Mouse (Mus musculus) forebrain, embryonic 13.5 days (tissue): ENCODE measurements at regions not wholly inside any gene's neighbourhood (a gene's known extent, or its start where the extent isn't known, plus 50 kb on each side); places are given as distances from the start of the nearest gene placed in this dataset.

ENCODE experiments used
- ATAC-seq: fragments of 200-750 bp; cut with Nextera tagmentation; 2 replicates; pipeline ENCODE4 v1.8.0; 2017
- H3K27ac ChIP-seq: fragments of 300-500 bp; sonication (generic); 2 replicates; pipeline ENCODE4 v1.5.1; 2015; ENCODE audit warnings: inconsistent platforms, mild to moderate bottlenecking, moderate library complexity
- H3K27me3 ChIP-seq: fragments of 300-500 bp; sonication (generic); 2 replicates; pipeline ENCODE4 v1.6.1; 2015; ENCODE audit warnings: mild to moderate bottlenecking, inconsistent platforms
- H3K36me3 ChIP-seq: fragments of 300-500 bp; sonication (generic); 2 replicates; pipeline ENCODE4 v1.6.1; 2015; ENCODE audit warnings: mild to moderate bottlenecking, inconsistent platforms; ENCODE audit not compliant: poor library complexity, severe bottlenecking
- H3K4me1 ChIP-seq: fragments of 300-500 bp; sonication (generic); 2 replicates; pipeline ENCODE4 v1.6.1; 2015; ENCODE audit warnings: inconsistent platforms
- H3K4me2 ChIP-seq: fragments of 300-500 bp; sonication (generic); 2 replicates; pipeline ENCODE4 v1.6.1; 2015; ENCODE audit warnings: inconsistent platforms, mild to moderate bottlenecking, moderate library complexity
- H3K4me3 ChIP-seq: fragments of 300-500 bp; sonication (generic); 2 replicates; pipeline ENCODE4 v1.5.1; 2015; ENCODE audit warnings: mild to moderate bottlenecking, inconsistent platforms
- H3K9ac ChIP-seq: fragments of 300-500 bp; sonication (generic); 2 replicates; pipeline ENCODE4 v1.6.1; 2015; ENCODE audit warnings: mild to moderate bottlenecking, inconsistent platforms
- H3K9me3 ChIP-seq: fragments of 300-500 bp; sonication (generic); replicated peaks from 2 replicates; pipeline ENCODE4 v1.6.1; 2016; ENCODE audit warnings: inconsistent platforms
- WGBS: fragments of 180-500 bp; shearing (Covaris S2); methylation state at CpG from one replicate; pipeline ENCODE4 v1.1.7; 2015; 5-methylcytosine and 5-hydroxymethylcytosine counted together

GRCm38 (mm10) chr8:92125631-92126030 is 231.8 kb upstream of the Irx5 start:
- no peaks in the 10 kb centered on the region for H3K36me3 ChIP-seq
- H3K9me3 ChIP-seq: no peaks in the 10 kb centered on the region
- no peak overlapping the region for H3K27ac ChIP-seq
- no peak overlapping the region for H3K4me3 ChIP-seq
- H3K27me3 ChIP-seq: peaks cover 87% of the 10 kb centered on the region
- WGBS: 81% methylated on average over 3 of the region's 3 CpGs
- H3K4me2 ChIP-seq: no peak overlapping the region
- ATAC-seq: no peak
- no peak overlapping the region for H3K9ac ChIP-seq
- H3K4me1 ChIP-seq: peaks cover 17% of the 10 kb centered on the region

DNA sequence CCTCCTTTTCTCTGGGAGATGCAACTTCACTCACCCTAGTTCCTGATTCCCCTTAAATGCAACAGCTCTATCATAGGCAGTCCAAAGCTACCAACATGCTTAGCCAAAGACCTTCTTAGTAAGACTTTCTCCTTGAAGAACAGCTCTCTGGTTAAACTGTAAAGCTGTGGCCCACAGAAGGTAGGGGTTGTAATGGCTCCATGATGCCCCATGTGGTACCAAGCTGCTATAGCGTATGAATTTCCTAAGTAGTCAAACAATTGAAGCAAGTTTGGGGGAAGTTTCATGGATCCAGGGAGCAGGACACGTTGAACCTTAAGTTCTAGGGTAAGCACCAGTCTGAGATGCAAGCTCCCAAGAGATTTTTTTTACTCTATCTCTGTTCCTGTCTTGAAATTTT is 236.1 kb upstream of the Irx5 start:
- no peaks in the 10 kb centered on the region for H3K4me1 ChIP-seq
- H3K27ac ChIP-seq: no peak overlapping the region
- WGBS: 44% methylated on average over 2 of the region's 2 CpGs
- no peak overlapping the region for H3K4me3 ChIP-seq
- peaks cover 85% of the 10 kb centered on the region for H3K27me3 ChIP-seq
- H3K9me3 ChIP-seq: no peaks in the 10 kb centered on the region
- H3K9ac ChIP-seq: no peak overlapping the region
- no peaks in the 10 kb centered on the region for H3K36me3 ChIP-seq
- no peak overlapping the region for H3K4me2 ChIP-seq
- ATAC-seq: no peak

DNA sequence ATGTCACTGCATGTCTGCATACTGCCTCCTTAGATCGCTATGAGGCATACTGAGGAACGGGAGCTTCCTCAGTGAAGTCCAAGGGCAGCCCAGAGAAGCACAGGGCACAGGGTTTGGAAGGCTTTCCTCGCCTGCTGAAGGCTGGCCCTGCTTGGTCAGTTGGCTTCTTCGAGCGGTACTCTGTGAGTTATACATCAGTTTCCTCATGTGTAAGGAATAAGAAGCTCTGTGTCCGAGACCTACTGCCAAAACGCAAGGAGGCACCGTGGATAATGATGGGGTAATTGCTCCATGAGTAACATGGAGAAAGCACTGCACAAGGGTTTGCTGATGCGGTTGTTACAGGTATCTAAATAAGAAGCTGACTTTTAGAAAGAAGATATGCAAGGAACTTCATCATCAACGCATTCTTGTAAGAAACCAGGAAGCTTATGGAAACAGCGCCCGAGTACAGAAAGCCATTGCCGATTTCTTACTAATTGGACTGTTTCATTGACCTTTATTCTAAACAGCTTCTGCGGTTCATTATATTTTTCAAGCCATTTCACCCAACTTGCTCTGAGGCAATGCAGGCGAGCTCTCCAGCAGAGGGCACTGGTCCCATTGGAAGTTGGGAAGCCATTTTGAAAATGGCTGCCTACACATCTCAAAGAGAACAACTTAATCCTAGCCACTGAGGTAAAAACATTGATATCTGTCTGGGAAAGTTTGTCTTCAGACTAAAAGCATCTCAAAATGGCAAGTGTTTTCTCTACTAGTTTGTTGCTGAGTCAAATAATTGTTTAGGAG is 241.8 kb upstream of the Irx5 start:
- Histone ChIP-seq H3K4me2 (no peak overlapping the region), H3K36me3 (no peaks in the 10 kb centered on the region), H3K27ac (no peak overlapping the region), H3K9ac (no peak overlapping the region), H3K4me1 (peaks cover 14% of the 10 kb centered on the region), H3K4me3 (no peak overlapping the region), H3K27me3 (peaks cover 66% of the 10 kb centered on the region), H3K9me3 (no peaks in the 10 kb centered on the region)
- 83% methylated on average over 15 of the region's 15 CpGs for WGBS
- no peak for ATAC-seq

GRCm38 (mm10) chr8:92114311-92115275 is 242.8 kb upstream of the Irx5 start:
- H3K9ac ChIP-seq: no peak overlapping the region
- peaks cover 55% of the 10 kb centered on the region for H3K27me3 ChIP-seq
- peaks cover 14% of the 10 kb centered on the region for H3K4me1 ChIP-seq
- 12% methylated on average over 22 of the region's 22 CpGs for WGBS
- H3K36me3 ChIP-seq: no peaks in the 10 kb centered on the region
- peak overlapping the region; percentile 30 for H3K4me2 ChIP-seq
- no peak overlapping the region for H3K27ac ChIP-seq
- H3K4me3 ChIP-seq: no peak overlapping the region
- no peak for ATAC-seq
- no peaks in the 10 kb centered on the region for H3K9me3 ChIP-seq

- WGBS: 3% methylated on average over 9 of the region's 9 CpGs
- ATAC-seq: no peak
- H3K27me3 ChIP-seq: peaks cover 52% of the 10 kb centered on the region
- H3K36me3 ChIP-seq: no peaks in the 10 kb centered on the region
- no peak overlapping the region for H3K27ac ChIP-seq
- H3K4me3 ChIP-seq: no peak overlapping the region
- H3K9me3 ChIP-seq: no peaks in the 10 kb centered on the region
- H3K4me1 ChIP-seq: peaks cover 14% of the 10 kb centered on the region
- H3K4me2 ChIP-seq: peak overlapping the region; percentile 30
- H3K9ac ChIP-seq: no peak overlapping the region
These were observed 243.5 kb upstream of the Irx5 start for GRCm38 (mm10) chr8:92113901-92114300.

- Histone ChIP-seq H3K9me3 (no peaks in the 10 kb centered on the region), H3K4me2 (no peak overlapping the region), H3K27ac (no peak overlapping the region), H3K27me3 (peaks cover 47% of the 10 kb centered on the region), H3K4me1 (peaks cover 14% of the 10 kb centered on the region), H3K9ac (no peak overlapping the region), H3K4me3 (no peak overlapping the region), H3K36me3 (no peaks in the 10 kb centered on the region)
- no peak for ATAC-seq
- 56% methylated on average over 4 of the region's 4 CpGs for WGBS
These were observed 244.0 kb upstream of the Irx5 start for GRCm38 (mm10) chr8:92113386-92113785.

DNA sequence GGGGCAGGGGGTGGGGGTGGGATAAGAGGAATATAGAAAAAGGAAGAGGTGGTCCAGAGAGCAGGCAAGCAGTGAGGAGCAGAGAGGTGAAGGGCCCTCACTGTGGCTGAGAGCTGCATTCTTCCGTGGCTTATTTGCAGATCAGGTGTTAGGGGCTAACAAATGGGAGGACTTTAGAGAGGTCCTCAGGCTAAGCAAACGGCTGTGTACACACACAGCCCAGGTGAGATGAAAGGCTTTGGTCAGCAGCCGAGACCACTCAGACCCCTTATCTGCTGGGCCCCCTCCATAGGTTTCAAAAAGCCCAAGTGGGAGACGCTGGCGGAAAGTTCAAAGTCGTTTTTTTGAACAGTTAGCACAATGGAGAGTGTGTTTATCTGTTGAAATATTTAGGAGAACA is 252.9 kb upstream of the Irx5 start:
- no peak for ATAC-seq
- Histone ChIP-seq H3K27me3 (peaks cover 28% of the 10 kb centered on the region), H3K4me1 (no peaks in the 10 kb centered on the region), H3K36me3 (no peaks in the 10 kb centered on the region), H3K4me3 (no peak overlapping the region), H3K4me2 (no peak overlapping the region), H3K9ac (no peak overlapping the region), H3K27ac (no peak overlapping the region), H3K9me3 (no peaks in the 10 kb centered on the region)
- WGBS: 71% methylated on average over 6 of the region's 6 CpGs

- H3K4me3 ChIP-seq: no peak overlapping the region
- 88% methylated on average over 4 of the region's 4 CpGs for WGBS
- H3K36me3 ChIP-seq: no peaks in the 10 kb centered on the region
- H3K27me3 ChIP-seq: peaks cover 41% of the 10 kb centered on the region
- H3K9me3 ChIP-seq: no peaks in the 10 kb centered on the region
- no peaks in the 10 kb centered on the region for H3K4me1 ChIP-seq
- no peak overlapping the region for H3K9ac ChIP-seq
- H3K27ac ChIP-seq: no peak overlapping the region
- no peak overlapping the region for H3K4me2 ChIP-seq
- ATAC-seq: no peak
These were observed 254.9 kb upstream of the Irx5 start for GRCm38 (mm10) chr8:92102521-92102920.

- Histone ChIP-seq H3K4me1 (peaks cover 3% of the 10 kb centered on the region; the same call in 1 of the 2 replicates), H3K9ac (no peak overlapping the region), H3K9me3 (no peaks in the 10 kb centered on the region), H3K36me3 (no peaks in the 10 kb centered on the region), H3K4me2 (no peak overlapping the region), H3K27me3 (peaks cover 70% of the 10 kb centered on the region), H3K27ac (no peak overlapping the region), H3K4me3 (no peak overlapping the region)
- whole genome bisulfite sequencing: 30% methylated on average over 12 of the region's 12 CpGs
- no peak for ATAC-seq
These were observed 262.1 kb upstream of the Irx5 start for GRCm38 (mm10) chr8:92095276-92095675.

GRCm38 (mm10) chr8:92084124-92084523 is 273.3 kb upstream of the Irx5 start:
- 68% methylated on average over 2 of the region's 2 CpGs for WGBS
- H3K27ac ChIP-seq: no peak overlapping the region
- no peak overlapping the region for H3K9ac ChIP-seq
- no peaks in the 10 kb centered on the region for H3K9me3 ChIP-seq
- H3K4me2 ChIP-seq: no peak overlapping the region
- H3K4me1 ChIP-seq: peaks cover 14% of the 10 kb centered on the region
- no peak overlapping the region for H3K4me3 ChIP-seq
- ATAC-seq: no peak
- H3K36me3 ChIP-seq: no peaks in the 10 kb centered on the region
- H3K27me3 ChIP-seq: peaks cover 65% of the 10 kb centered on the region

GRCm38 (mm10) chr8:92081900-92082299 is 275.5 kb upstream of the Irx5 start:
- Histone ChIP-seq H3K9me3 (no peaks in the 10 kb centered on the region), H3K4me1 (peaks cover 20% of the 10 kb centered on the region), H3K4me3 (no peak overlapping the region), H3K27ac (no peak overlapping the region), H3K4me2 (no peak overlapping the region), H3K36me3 (no peaks in the 10 kb centered on the region), H3K27me3 (peaks cover 76% of the 10 kb centered on the region), H3K9ac (no peak overlapping the region)
- no peak for ATAC-seq
- 92% methylated on average over 6 of the region's 6 CpGs for WGBS

DNA sequence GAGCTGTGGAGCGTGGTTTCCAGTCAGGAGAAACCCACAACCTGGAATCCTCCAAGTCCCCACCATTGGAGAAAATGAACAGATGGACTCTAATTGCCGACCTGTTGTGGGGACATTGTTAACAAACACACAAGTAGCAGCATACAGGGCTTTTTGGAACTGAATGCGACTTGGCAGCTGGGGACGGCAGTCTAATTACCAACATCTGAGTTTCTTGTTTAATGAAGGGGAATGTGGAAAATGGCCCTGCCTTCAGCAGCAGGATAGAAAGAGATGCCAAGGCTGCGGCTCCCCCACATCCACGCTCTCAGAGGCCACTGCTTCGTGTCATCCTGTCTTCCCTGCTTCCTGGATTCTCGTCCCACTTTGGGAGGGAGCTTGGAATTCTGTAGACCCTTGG is 276.6 kb upstream of the Irx5 start:
- peak; percentile 75 for ATAC-seq
- Histone ChIP-seq H3K27ac (no peak overlapping the region), H3K4me2 (no peak overlapping the region), H3K27me3 (peaks cover 80% of the 10 kb centered on the region), H3K9ac (no peak overlapping the region), H3K4me1 (peaks cover 20% of the 10 kb centered on the region), H3K36me3 (no peaks in the 10 kb centered on the region), H3K9me3 (no peaks in the 10 kb centered on the region), H3K4me3 (no peak overlapping the region)
- 39% methylated on average over 8 of the region's 8 CpGs for WGBS
